Mouse (Mus musculus): ENCODE results near the gene Spink2.
"Not testable (repeated sequence)": the region's sequence is repeated elsewhere in the genome, so short reads cannot be mapped to it uniquely, and the experiment has no call there.

Spink2 gene

GRCm38 (mm10) chr5:77211236-77211635 lies at the start of gene Spink2:
Gene Spink2, minus strand, starts transcription at chr5:77211471.
- DNase-seq, result peak; percentile 15 to 40

GRCm38 (mm10) chr5:77260141-77260540 lies 48.9 kb upstream of the Spink2 start:
- no peak for DNase-seq

GRCm38 (mm10) chr5:77259315-77259714 lies 48.0 kb upstream of the Spink2 start:
- no peak for DNase-seq

- no peak for DNase-seq
Observed at GRCm38 (mm10) chr5:77257603-77258002, 46.3 kb upstream of the Spink2 start.

GRCm38 (mm10) chr5:77254402-77254801 lies 43.1 kb upstream of the Spink2 start:
- DNase-seq, result no peak

- DNase-seq, result no peak
Observed at GRCm38 (mm10) chr5:77253154-77253553, 41.9 kb upstream of the Spink2 start.

GRCm38 (mm10) chr5:77252115-77252827 lies 41.0 kb upstream of the Spink2 start:
- no peak for DNase-seq

GRCm38 (mm10) chr5:77251656-77252055 lies 40.4 kb upstream of the Spink2 start:
- DNase-seq, result no peak

- no peak for DNase-seq
Observed at GRCm38 (mm10) chr5:77250083-77250482, 38.8 kb upstream of the Spink2 start.

GRCm38 (mm10) chr5:77245787-77246671 lies 34.8 kb upstream of the Spink2 start:
- DNase-seq, result no peak

- DNase-seq, result no peak
Observed at GRCm38 (mm10) chr5:77245463-77245786, 34.2 kb upstream of the Spink2 start.

GRCm38 (mm10) chr5:77244331-77244987 lies 33.2 kb upstream of the Spink2 start:
- no peak for DNase-seq

- no peak for DNase-seq
Observed at GRCm38 (mm10) chr5:77237104-77237503, 25.8 kb upstream of the Spink2 start.

GRCm38 (mm10) chr5:77234921-77235320 lies 23.6 kb upstream of the Spink2 start:
- DNase-seq, result no peak

- not testable (repeated sequence) for DNase-seq
Observed at GRCm38 (mm10) chr5:77231863-77232262, 20.6 kb upstream of the Spink2 start.

- DNase-seq, result no peak
Observed at GRCm38 (mm10) chr5:77228986-77229385, 17.7 kb upstream of the Spink2 start.

- DNase-seq, result no peak
Observed at GRCm38 (mm10) chr5:77223043-77223975, 12.0 kb upstream of the Spink2 start.

GRCm38 (mm10) chr5:77217724-77218123 lies 6.5 kb upstream of the Spink2 start:
- no peak for DNase-seq

- DNase-seq, result peak; percentile 51 to 78
Observed at GRCm38 (mm10) chr5:77217211-77217610, 5.9 kb upstream of the Spink2 start.

GRCm38 (mm10) chr5:77206134-77206533 lies 5.1 kb downstream of the Spink2 start:
- peak in 1 of 2 experiments; percentile 6 for DNase-seq

GRCm38 (mm10) chr5:77202238-77202637 lies 9.0 kb downstream of the Spink2 start:
- DNase-seq, result no peak

GRCm38 (mm10) chr5:77200695-77201094 lies 10.6 kb downstream of the Spink2 start:
- DNase-seq, result no peak
